Mouse (Mus musculus): ENCODE data around the gene Gm20683.

The Gm20683 gene

GRCm38 (mm10) chr17:25795609-25796092 lies 45.9 kb downstream of the Gm20683 start, which contains the start of gene AC134908.4:
Gene AC134908.4 (minus strand): TSS chr17:25795659.
- DNase-seq (ENCODE audit: low spot score in 2 of 2): no peak

GRCm38 (mm10) chr17:25794998-25795397 lies 46.6 kb downstream of the Gm20683 start:
- DNase-seq (ENCODE audit: low spot score in 2 of 2): no peak

GRCm38 (mm10) chr17:25794197-25794596 lies 47.4 kb downstream of the Gm20683 start:
- no peak for DNase-seq (ENCODE audit: low spot score in 2 of 2)

- DNase-seq (ENCODE audit: low spot score in 2 of 2): peak; percentile 65 to 71
Measured at GRCm38 (mm10) chr17:25792615-25793014, 48.9 kb downstream of the Gm20683 start, which contains the start of gene Fam173a. Gene Fam173a (minus strand): TSS chr17:25792901.

GRCm38 (mm10) chr17:25791843-25792527 lies 49.6 kb downstream of the Gm20683 start:
- DNase-seq (ENCODE audit: low spot score in 2 of 2): peak; percentile 85 to 86

- DNase-seq (ENCODE audit: low spot score in 2 of 2): no peak
Measured at GRCm38 (mm10) chr17:25791320-25791842, 50.2 kb downstream of the Gm20683 start.

GRCm38 (mm10) chr17:25786781-25787504 lies 54.6 kb downstream of the Gm20683 start:
- DNase-seq (ENCODE audit: low spot score in 2 of 2): no peak

- DNase-seq (ENCODE audit: low spot score in 2 of 2): no peak
Measured at GRCm38 (mm10) chr17:25786280-25786679, 55.3 kb downstream of the Gm20683 start, which contains the start of gene Ccdc78. Gene Ccdc78 (plus strand): TSS chr17:25786580.

- DNase-seq (ENCODE audit: low spot score in 2 of 2): peak; percentile 92 to 95
Measured at GRCm38 (mm10) chr17:25785281-25785745, 56.2 kb downstream of the Gm20683 start, which contains the start of gene Haghl. Gene Haghl (minus strand): TSS chr17:25785673.

All from natural killer cell, adult 2 months (primary cell).